Mouse (Mus musculus): ENCODE measurements around the gene Tdrd12. TPM values are rescaled to one million over a fixed set of nuclear protein-coding genes. Genes with fewer than 3 reads are reported as not detected.
"Not testable (repeated sequence)": the region's sequence is repeated elsewhere in the genome, so short reads cannot be mapped to it uniquely, and the experiment has no call there.

Tdrd12 gene
- polyA plus RNA-seq, 1 experiment = 0.40 TPM

DNA sequence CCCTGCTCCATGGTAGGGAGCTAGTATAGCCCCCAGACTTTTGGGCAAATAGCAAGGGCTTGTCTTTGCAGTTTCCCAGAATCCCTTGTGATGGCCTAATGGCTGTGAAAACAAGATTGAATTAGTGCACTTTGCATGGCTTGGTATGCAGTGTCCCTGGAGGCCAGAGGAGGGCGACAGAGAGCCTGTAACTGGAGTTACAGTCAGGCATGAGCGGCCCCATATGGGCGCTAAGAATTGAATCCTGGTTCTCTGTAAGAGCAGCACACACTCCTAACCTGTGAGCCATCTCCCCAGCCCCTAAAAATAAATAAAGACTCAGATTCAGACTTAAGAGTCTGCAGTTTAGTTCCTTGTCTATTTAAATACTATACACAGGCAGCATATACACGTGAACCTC is 42.3 kb upstream of the Tdrd12 start:
- H3K27ac ChIP-seq (ENCODE audit: insufficient read depth, low read length) = no peak overlapping the region
- no peak overlapping the region for H3K4me3 ChIP-seq (ENCODE audit: insufficient read depth, low read length)
- no peaks in the 10 kb centered on the region for H3K4me1 ChIP-seq (ENCODE audit: control insufficient read depth, insufficient read depth, low read length)
- TF ChIP-seq CTCF (IDR thresholded peaks at IDR 0.05; ENCODE audit: extremely low read depth, insufficient read depth, low read length) = peak; percentile 49; the same call in 1 of the 2 replicates
- TF ChIP-seq POLR2A (IDR thresholded peaks at IDR 0.05; ENCODE audit: extremely low read depth, insufficient read depth, low read length) = no peak

DNA sequence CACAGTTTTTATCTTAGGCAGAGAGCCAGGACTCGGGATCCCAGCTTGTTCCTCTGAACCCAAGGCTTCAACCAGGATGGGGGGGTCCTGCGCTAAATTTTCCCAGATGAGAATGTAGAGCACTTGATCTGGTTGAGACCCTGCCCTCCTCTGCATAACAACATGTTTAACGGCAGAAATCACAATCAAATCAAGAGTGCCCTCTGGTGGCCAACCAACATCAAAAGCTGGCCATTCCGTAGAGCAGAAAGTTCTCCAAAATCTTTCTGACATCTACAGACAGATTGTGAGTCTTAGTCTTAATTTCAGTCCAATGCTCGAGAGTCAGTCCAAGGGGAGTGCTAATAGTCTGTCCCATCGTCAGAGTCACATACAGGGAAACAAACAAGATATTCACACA is 33.3 kb upstream of the Tdrd12 start:
- not testable (repeated sequence) for H3K4me1 ChIP-seq (ENCODE audit: control insufficient read depth, insufficient read depth, low read length); H3K27ac ChIP-seq (ENCODE audit: insufficient read depth, low read length); H3K4me3 ChIP-seq (ENCODE audit: insufficient read depth, low read length)

GRCm38 (mm10) chr7:35569724-35570123 is 32.2 kb upstream of the Tdrd12 start:
- not testable (repeated sequence) for H3K4me3 ChIP-seq (ENCODE audit: insufficient read depth, low read length); H3K27ac ChIP-seq (ENCODE audit: insufficient read depth, low read length); H3K4me1 ChIP-seq (ENCODE audit: control insufficient read depth, insufficient read depth, low read length)

DNA sequence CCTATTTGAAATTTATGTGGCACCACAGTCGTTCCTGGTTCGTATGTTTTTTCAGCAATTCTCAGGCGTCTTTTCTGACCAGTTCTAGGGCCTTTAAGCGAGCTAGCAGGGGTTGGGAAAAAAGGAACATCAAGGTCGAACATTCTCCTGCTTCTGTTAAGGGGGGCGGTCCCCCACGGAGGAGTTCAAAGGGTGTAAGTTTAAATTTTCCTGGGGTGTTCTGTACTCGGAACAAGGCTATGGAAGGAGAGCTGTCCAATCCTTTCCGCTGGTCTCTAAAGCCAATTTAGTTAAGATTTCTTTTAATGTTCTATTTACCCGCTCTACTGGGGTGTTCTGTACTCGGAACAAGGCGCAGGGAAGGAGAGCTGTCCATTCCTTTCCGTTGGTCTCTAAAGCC is 28.4 kb upstream of the Tdrd12 start:
- H3K4me3 ChIP-seq (ENCODE audit: insufficient read depth, low read length); H3K27ac ChIP-seq (ENCODE audit: insufficient read depth, low read length); H3K4me1 ChIP-seq (ENCODE audit: control insufficient read depth, insufficient read depth, low read length): not testable (repeated sequence)

GRCm38 (mm10) chr7:35564872-35565271 is 27.3 kb upstream of the Tdrd12 start:
- H3K27ac ChIP-seq (ENCODE audit: insufficient read depth, low read length); H3K4me3 ChIP-seq (ENCODE audit: insufficient read depth, low read length); H3K4me1 ChIP-seq (ENCODE audit: control insufficient read depth, insufficient read depth, low read length): not testable (repeated sequence)

- Histone ChIP-seq H3K27ac (ENCODE audit: insufficient read depth, low read length) (no peak overlapping the region), H3K4me1 (ENCODE audit: control insufficient read depth, insufficient read depth, low read length) (no peaks in the 10 kb centered on the region), H3K4me3 (ENCODE audit: insufficient read depth, low read length) (no peak overlapping the region)
- TF ChIP-seq POLR2A (IDR thresholded peaks at IDR 0.05; ENCODE audit: extremely low read depth, insufficient read depth, low read length) (no peak), CTCF (IDR thresholded peaks at IDR 0.05; ENCODE audit: extremely low read depth, insufficient read depth, low read length) (no peak)
These were observed 26.7 kb upstream of the Tdrd12 start for GRCm38 (mm10) chr7:35564067-35564865.

DNA sequence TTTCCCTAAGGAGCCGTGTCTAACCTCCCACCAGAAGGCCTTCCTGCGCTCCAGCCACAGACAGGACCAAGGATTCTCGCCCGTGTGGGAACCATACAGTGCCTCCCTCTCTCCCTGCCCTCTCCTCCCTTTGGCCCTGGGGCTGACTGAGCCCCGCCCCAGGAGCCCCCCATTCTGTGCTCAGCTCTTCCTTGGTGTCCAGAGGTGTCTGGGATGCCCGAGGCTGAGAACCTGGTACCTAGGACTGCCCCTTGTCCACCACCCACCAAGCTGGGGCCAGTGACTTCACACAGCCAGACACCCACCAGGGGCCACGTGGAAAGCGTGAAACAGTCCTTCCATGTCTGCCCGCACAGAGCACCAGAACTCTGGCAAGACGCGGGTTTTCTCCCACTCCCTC is 25.5 kb upstream of the Tdrd12 start:
- no peak for TF ChIP-seq POLR2A (IDR thresholded peaks at IDR 0.05; ENCODE audit: extremely low read depth, insufficient read depth, low read length)
- no peak for TF ChIP-seq CTCF (IDR thresholded peaks at IDR 0.05; ENCODE audit: extremely low read depth, insufficient read depth, low read length)
- Histone ChIP-seq H3K4me1 (ENCODE audit: control insufficient read depth, insufficient read depth, low read length) (no peaks in the 10 kb centered on the region), H3K4me3 (ENCODE audit: insufficient read depth, low read length) (no peak overlapping the region), H3K27ac (ENCODE audit: insufficient read depth, low read length) (no peak overlapping the region)

DNA sequence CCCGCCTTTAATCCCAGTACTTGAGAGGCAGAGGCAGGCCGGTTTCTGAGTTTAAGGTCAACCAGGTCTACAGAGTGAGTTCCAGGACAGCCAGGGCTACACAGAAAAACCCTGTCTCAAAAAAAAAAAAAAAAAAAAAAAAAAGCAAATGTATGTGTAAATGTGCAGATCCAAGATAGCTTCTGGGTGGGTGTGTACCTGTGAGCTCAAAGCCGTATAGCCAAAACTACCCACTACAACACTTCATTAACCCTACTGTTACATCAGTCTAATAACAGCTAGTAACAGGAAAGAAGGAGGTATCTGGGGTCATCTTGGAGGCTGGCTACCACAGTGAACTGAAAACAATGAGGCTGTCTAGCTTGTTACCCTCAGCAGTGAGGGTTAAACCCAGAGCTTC is 22.3 kb upstream of the Tdrd12 start:
- Histone ChIP-seq H3K4me3 (ENCODE audit: insufficient read depth, low read length) (no peak overlapping the region), H3K4me1 (ENCODE audit: control insufficient read depth, insufficient read depth, low read length) (no peaks in the 10 kb centered on the region), H3K27ac (ENCODE audit: insufficient read depth, low read length) (no peak overlapping the region)
- TF ChIP-seq POLR2A (IDR thresholded peaks at IDR 0.05; ENCODE audit: extremely low read depth, insufficient read depth, low read length) (no peak), CTCF (IDR thresholded peaks at IDR 0.05; ENCODE audit: extremely low read depth, insufficient read depth, low read length) (no peak)

DNA sequence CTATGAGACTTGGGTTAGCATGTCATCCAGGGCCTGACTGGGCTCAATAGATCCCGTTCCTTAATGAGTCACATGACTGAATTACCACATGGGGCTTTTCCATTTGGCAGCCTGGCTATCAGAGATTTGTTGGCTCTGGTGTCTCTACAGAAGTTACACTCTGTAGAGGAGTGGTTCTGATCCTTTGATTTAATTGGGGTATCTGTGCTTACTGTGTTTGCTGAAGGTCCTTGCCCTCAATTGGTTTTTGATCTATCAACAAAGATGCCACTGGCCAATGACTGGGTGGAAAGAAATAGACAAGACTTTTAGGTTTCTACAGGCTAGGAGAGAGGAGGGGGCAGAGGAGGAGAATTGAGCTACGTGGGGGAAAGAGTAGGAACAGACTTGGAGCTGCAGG is 21.1 kb upstream of the Tdrd12 start:
- TF ChIP-seq POLR2A (IDR thresholded peaks at IDR 0.05; ENCODE audit: extremely low read depth, insufficient read depth, low read length) (no peak), CTCF (IDR thresholded peaks at IDR 0.05; ENCODE audit: extremely low read depth, insufficient read depth, low read length) (no peak)
- H3K4me3 ChIP-seq (ENCODE audit: insufficient read depth, low read length) = no peak overlapping the region
- H3K4me1 ChIP-seq (ENCODE audit: control insufficient read depth, insufficient read depth, low read length) = no peaks in the 10 kb centered on the region
- no peak overlapping the region for H3K27ac ChIP-seq (ENCODE audit: insufficient read depth, low read length)

DNA sequence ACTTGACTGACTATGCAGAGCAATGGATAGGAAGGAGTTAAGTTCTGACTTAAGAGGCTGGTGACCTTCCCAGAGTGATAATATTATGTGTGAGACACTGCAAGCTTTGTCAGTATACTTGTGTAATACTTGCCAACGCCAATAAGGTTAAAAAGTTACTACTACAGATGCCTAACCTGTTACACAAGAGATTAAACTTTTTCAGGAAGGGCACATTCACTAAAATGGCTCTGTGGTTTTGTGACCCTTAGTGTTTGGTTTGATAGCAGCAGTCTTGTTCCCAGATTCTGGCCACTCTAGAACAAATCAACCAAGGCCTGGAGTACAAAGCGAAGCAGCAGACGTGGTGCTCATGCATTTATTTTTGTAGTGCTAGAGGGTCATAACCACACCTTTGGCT is 20.0 kb upstream of the Tdrd12 start:
- TF ChIP-seq CTCF (IDR thresholded peaks at IDR 0.05; ENCODE audit: extremely low read depth, insufficient read depth, low read length) = no peak
- TF ChIP-seq POLR2A (IDR thresholded peaks at IDR 0.05; ENCODE audit: extremely low read depth, insufficient read depth, low read length) = no peak
- Histone ChIP-seq H3K27ac (ENCODE audit: insufficient read depth, low read length) (no peak overlapping the region), H3K4me1 (ENCODE audit: control insufficient read depth, insufficient read depth, low read length) (no peaks in the 10 kb centered on the region), H3K4me3 (ENCODE audit: insufficient read depth, low read length) (no peak overlapping the region)

GRCm38 (mm10) chr7:35556905-35557304 is 19.4 kb upstream of the Tdrd12 start:
- H3K4me1 ChIP-seq (ENCODE audit: control insufficient read depth, insufficient read depth, low read length) = no peaks in the 10 kb centered on the region
- no peak overlapping the region for H3K4me3 ChIP-seq (ENCODE audit: insufficient read depth, low read length)
- no peak overlapping the region for H3K27ac ChIP-seq (ENCODE audit: insufficient read depth, low read length)
- no peak for TF ChIP-seq CTCF (IDR thresholded peaks at IDR 0.05; ENCODE audit: extremely low read depth, insufficient read depth, low read length)
- TF ChIP-seq POLR2A (IDR thresholded peaks at IDR 0.05; ENCODE audit: extremely low read depth, insufficient read depth, low read length) = no peak

All from cortical plate, adult 2 months (tissue).